Mouse (Mus musculus) fat pad, adult 2 months (tissue): ENCODE measurements at regions not wholly inside any gene's neighbourhood (a gene's known extent, or its start where the extent isn't known, plus 50 kb on each side); places are given as distances from the start of the nearest gene placed in this dataset.

Experiments used
- DNase-seq: peaks from one replicate; pipeline ENCODE4 v3.0.0-alpha.2; 2011; ENCODE audit warnings: low read depth, low spot score; ENCODE audit errors: extremely low read depth

GRCm38 (mm10) chr2:123023918-123024317 lies 258.9 kb downstream of the Sqor start:
- DNase-seq = no peak

- no peak for DNase-seq
Observed at GRCm38 (mm10) chr2:123024380-123024779, 259.3 kb downstream of the Sqor start.

GRCm38 (mm10) chr2:123024976-123025585 lies 260.0 kb downstream of the Sqor start:
- no peak for DNase-seq

GRCm38 (mm10) chr2:123047321-123047720 lies 282.3 kb downstream of the Sqor start:
- DNase-seq = no peak

GRCm38 (mm10) chr2:123064648-123065047 lies 299.6 kb downstream of the Sqor start:
- DNase-seq = no peak

GRCm38 (mm10) chr2:123068809-123069208 lies 303.8 kb downstream of the Sqor start:
- DNase-seq = no peak

- no peak for DNase-seq
Observed at GRCm38 (mm10) chr2:123072653-123073052, 307.6 kb downstream of the Sqor start.

- no peak for DNase-seq
Observed at GRCm38 (mm10) chr2:123073476-123074085, 308.5 kb downstream of the Sqor start.

- no peak for DNase-seq
Observed at GRCm38 (mm10) chr2:123092726-123093125, 327.7 kb downstream of the Sqor start.

GRCm38 (mm10) chr2:123103530-123103929 lies 338.5 kb downstream of the Sqor start:
- DNase-seq = no peak

- DNase-seq = peak; percentile 80
Observed at GRCm38 (mm10) chr2:123131496-123131895, 366.5 kb downstream of the Sqor start.

- no peak for DNase-seq
Observed at GRCm38 (mm10) chr2:123153170-123153569, 388.1 kb downstream of the Sqor start.

GRCm38 (mm10) chr2:123165384-123165783 lies 400.3 kb downstream of the Sqor start:
- DNase-seq = no peak

- DNase-seq = no peak
Observed at GRCm38 (mm10) chr2:123170611-123171010, 405.6 kb downstream of the Sqor start.

GRCm38 (mm10) chr2:123182208-123182607 lies 417.2 kb downstream of the Sqor start:
- DNase-seq = peak; percentile 7

GRCm38 (mm10) chr2:123190795-123191582 lies 426.0 kb downstream of the Sqor start:
- DNase-seq = no peak

GRCm38 (mm10) chr2:123194533-123194932 lies 429.5 kb downstream of the Sqor start:
- no peak for DNase-seq
